Mouse (Mus musculus) liver, adult 2 months (tissue): ENCODE data around the gene Hmga1b. TPM values are rescaled to one million over a fixed set of nuclear protein-coding genes. Genes with fewer than 3 reads are reported as not detected.
"Not testable (repeated sequence)": the region's sequence is repeated elsewhere in the genome, so short reads cannot be mapped to it uniquely, and the experiment has no call there.

Experiments
- DNase-seq: peaks from one replicate; pipeline ENCODE4 v3.0.0-alpha.2; 2011; ENCODE audit warnings: low read depth, low spot score; ENCODE audit errors: extremely low read depth
- H3K27ac ChIP-seq: fragments of 200-500 bp; replicated peaks from 2 replicates; pipeline ENCODE4 v1.5.1; 2012; ENCODE audit warnings: low read depth, mild to moderate bottlenecking, control low read depth, inconsistent platforms, low read length; ENCODE audit not compliant: insufficient read depth
- H3K27me3 ChIP-seq: fragments of 200-500 bp; 2 replicates; pipeline ENCODE4 v1.6.1; 2012; ENCODE audit warnings: mild to moderate bottlenecking, moderate library complexity, low read length, inconsistent platforms; ENCODE audit not compliant: control insufficient read depth, insufficient read depth
- H3K36me3 ChIP-seq: fragments of 200-500 bp; 2 replicates; pipeline ENCODE4 v1.6.1; 2012; ENCODE audit warnings: low read length, inconsistent platforms; ENCODE audit not compliant: control insufficient read depth, insufficient read depth
- H3K4me1 ChIP-seq: fragments of 200-500 bp; 2 replicates; pipeline ENCODE4 v1.6.1; 2011; ENCODE audit warnings: low read length; ENCODE audit not compliant: control insufficient read depth, insufficient read depth
- H3K4me3 ChIP-seq: fragments of 200-500 bp; 2 replicates; pipeline ENCODE4 v1.5.1; 2011; ENCODE audit warnings: low read depth, mild to moderate bottlenecking, control low read depth, low read length, moderate library complexity; ENCODE audit not compliant: insufficient read depth
- H3K79me2 ChIP-seq: fragments of 200-500 bp; 2 replicates; pipeline ENCODE4 v1.6.1; 2012; ENCODE audit warnings: inconsistent platforms, mild to moderate bottlenecking, low read length, moderate library complexity; ENCODE audit not compliant: control insufficient read depth, insufficient read depth
- H3K9ac ChIP-seq: fragments of 200-500 bp; 2 replicates; pipeline ENCODE4 v1.6.1; 2012; ENCODE audit warnings: low read depth, mild to moderate bottlenecking, control low read depth, inconsistent platforms, low read length
- CTCF ChIP-seq: fragments of 200-500 bp; IDR thresholded peaks from 2 replicates; pipeline ENCODE4 v1.5.1; 2011; ENCODE audit warnings: low read depth, low read length, control low read depth
- POLR2A ChIP-seq: fragments of 200-500 bp; IDR thresholded peaks from 2 replicates; pipeline ENCODE4 v1.6.1; 2011; ENCODE audit warnings: low read length, control low read depth; ENCODE audit not compliant: insufficient read depth; ENCODE audit errors: extremely low read depth
- WGBS: fragments of 180-500 bp; shearing (Covaris S2); methylation state at CpG from one replicate; pipeline ENCODE4 v1.1.7; 2018; 5-methylcytosine and 5-hydroxymethylcytosine counted together
- polyA plus RNA-seq: library from polyadenylated mRNA; depleted of rRNA; stranded (reverse); fragments of >200 nt; gene quantifications from 2 replicates; pipeline ENCODE4 v1.2.3, GENCODE M21; 2012
- total RNA-seq: library from RNA; depleted of rRNA; stranded (reverse); fragments of >200 nt; gene quantifications from 2 replicates; pipeline ENCODE4 v1.2.3, GENCODE M21; 2014

The Hmga1b gene
- total and polyA plus RNA-seq, 2 experiments: 0.12 to 0.55 TPM

GRCm38 (mm10) chr11:120723509-120723908 is 39.1 kb upstream of the Hmga1b start:
- 91% methylated on average over 7 of the region's 7 CpGs for WGBS
- no peak overlapping the region for H3K9ac ChIP-seq
- H3K27ac ChIP-seq: no peak overlapping the region
- H3K79me2 ChIP-seq: no peaks in the 10 kb centered on the region
- no peak overlapping the region for H3K4me3 ChIP-seq
- TF ChIP-seq CTCF (no peak), POLR2A (0 out of 2 replicates have a peak, but pooled peaks have one; percentile 17)
- H3K4me1 ChIP-seq: peaks cover 11% of the 10 kb centered on the region; the same call in 1 of the 2 replicates
- no peaks in the 10 kb centered on the region for H3K27me3 ChIP-seq
- no peak for DNase-seq
- H3K36me3 ChIP-seq: peaks cover 4% of the 10 kb centered on the region

DNA sequence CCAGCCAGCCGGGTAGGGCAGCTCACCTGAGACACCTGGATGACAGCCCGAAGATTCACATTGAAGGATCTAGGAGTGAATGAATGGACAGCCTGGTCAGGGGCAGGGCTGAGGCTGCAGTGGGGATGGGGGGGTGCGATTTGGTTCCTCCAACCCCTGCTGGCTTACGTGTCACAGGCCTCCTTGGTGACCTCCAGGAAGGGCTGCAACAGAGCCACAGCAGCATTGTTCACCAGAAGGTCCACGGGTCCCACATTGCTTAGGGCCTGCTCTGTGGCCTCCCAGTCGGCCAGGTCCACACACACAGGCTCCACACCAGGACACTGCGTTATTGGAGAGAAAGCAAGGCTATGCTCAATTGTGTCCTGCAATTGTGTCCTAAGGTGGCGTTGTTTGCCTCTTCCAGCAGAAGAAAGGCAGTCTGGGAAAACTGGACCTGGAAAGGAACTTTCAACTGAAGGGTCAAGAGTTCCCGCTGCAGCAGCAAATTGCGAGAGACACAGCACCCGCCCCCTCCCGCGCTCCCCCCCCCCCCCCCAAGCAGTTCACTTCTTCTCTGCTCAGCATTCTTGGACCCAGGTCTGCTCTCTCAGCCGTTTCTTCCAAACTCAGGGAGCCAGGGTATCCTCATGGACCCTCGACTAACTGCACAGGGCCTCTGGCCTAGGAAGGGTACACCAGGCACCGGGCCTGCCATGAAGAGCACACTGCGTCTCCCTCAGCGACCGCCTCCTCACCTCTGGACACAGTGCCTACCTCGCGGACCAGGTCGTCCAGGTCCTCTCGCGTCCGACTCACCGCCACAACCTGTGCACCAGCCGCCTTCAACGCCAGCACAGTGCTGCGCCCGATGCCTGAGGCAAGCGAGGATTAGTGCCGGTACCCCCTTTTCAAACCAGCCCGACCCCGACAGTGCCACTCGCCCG is 36.1 kb upstream of the Hmga1b start:
- Histone ChIP-seq H3K4me3 (peak overlapping the region; percentile 79), H3K36me3 (peaks cover 4% of the 10 kb centered on the region), H3K27me3 (no peaks in the 10 kb centered on the region), H3K79me2 (no peaks in the 10 kb centered on the region), H3K27ac (peak overlapping the region; percentile 95), H3K4me1 (peaks cover 14% of the 10 kb centered on the region; the same call in 1 of the 2 replicates), H3K9ac (peak overlapping the region; percentile 87)
- WGBS: 12% methylated on average over 33 of the region's 36 CpGs
- DNase-seq: peak; percentile 81
- TF ChIP-seq CTCF (no peak), POLR2A (no peak)

DNA sequence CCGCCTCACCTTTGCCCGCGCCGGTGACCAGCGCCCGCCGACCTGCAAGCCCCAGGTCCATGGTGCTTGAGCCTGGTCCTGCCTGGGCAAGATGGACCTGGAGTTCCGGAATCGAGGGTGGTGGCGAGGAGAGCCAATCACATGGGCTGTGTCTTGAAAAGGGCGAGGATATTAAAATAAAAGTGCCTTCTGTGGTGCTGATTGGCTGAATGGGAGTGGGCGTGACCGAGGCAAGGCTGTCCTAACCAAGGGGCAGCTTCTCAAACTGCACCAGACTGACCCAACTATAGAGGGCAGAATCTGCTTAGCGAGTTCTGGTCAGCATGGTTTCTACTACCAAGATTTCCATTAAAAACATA is 35.4 kb upstream of the Hmga1b start, which contains the start of gene Dcxr:
Gene Dcxr (minus strand): TSS at position 113 of the 359 bp plus-strand sequence.
- Histone ChIP-seq H3K4me1 (peaks cover 10% of the 10 kb centered on the region; the same call in 1 of the 2 replicates), H3K79me2 (no peaks in the 10 kb centered on the region), H3K4me3 (peak within 1 kb of the TSS; percentile 79), H3K27me3 (no peaks in the 10 kb centered on the region), H3K9ac (peak within 1 kb of the TSS; percentile 87), H3K27ac (peak within 1 kb of the TSS; percentile 95), H3K36me3 (peaks cover 4% of the 10 kb centered on the region)
- TF ChIP-seq POLR2A (peak; percentile 95), CTCF (peak; percentile 62)
- peak; percentile 99 for DNase-seq
- WGBS: 2% methylated on average over 14 of the region's 14 CpGs

DNA sequence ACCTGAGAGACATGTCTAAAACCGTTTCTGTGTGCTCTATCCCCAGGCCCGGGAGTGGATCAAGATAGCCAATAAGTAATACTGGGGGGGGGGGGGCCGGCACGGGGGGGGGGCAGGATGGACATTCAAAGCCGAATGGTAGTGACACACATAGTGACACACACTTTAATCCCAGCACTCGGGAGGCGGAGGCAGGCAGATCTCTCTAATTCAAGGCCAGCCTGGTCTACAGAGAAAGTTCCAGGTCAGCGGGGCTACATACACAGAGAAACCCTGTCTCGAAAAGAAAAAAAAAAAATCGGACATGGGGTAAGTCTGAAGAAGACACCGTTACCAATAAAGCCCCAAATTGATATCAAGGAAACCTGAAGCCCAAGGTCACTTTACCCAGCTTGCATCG is 35.0 kb upstream of the Hmga1b start:
- DNase-seq: no peak
- H3K9ac ChIP-seq: no peak overlapping the region
- no peaks in the 10 kb centered on the region for H3K79me2 ChIP-seq
- H3K27me3 ChIP-seq: no peaks in the 10 kb centered on the region
- H3K27ac ChIP-seq: no peak overlapping the region
- TF ChIP-seq POLR2A: no peak
- TF ChIP-seq CTCF: no peak
- H3K36me3 ChIP-seq: peaks cover 4% of the 10 kb centered on the region
- peaks cover 10% of the 10 kb centered on the region; the same call in 1 of the 2 replicates for H3K4me1 ChIP-seq
- H3K4me3 ChIP-seq: no peak overlapping the region
- 54% methylated on average over 11 of the region's 12 CpGs for WGBS

DNA sequence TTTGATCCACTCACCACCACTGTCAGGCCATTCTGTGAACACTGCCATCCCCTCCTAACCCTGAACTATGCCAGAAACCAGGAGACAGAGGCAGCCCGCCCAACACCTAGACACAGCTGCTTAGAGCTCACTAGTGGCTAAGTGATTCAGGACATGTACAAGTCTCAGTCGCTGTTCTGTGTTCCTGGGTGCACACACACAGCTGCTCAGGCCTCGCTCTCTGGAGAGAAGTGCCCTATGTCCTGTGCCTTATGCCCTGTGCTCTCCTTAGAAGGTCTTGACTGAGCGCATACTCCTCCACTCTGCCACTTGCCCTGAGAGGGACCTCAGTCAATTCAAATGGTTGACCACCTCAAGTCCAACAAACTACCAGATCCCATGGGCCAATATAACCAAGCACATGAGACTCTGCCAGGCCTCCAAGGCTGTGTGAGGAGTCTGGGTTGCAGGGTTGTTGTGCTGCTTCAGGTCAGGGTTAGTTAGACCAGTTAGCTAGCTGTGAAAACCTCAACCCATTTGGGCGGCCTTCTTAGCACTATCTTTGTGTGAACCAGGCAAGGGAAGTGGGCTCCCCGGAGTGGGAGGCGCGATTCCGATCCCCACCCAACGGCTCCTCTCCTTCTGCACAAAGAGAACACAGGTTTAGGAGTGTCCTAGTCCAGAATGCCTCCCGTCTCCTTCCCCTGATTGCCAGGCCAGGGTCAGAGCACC is 33.9 kb upstream of the Hmga1b start:
- 82% methylated on average over 11 of the region's 11 CpGs for WGBS
- Histone ChIP-seq H3K79me2 (no peaks in the 10 kb centered on the region), H3K4me3 (no peak overlapping the region), H3K27ac (no peak overlapping the region), H3K4me1 (peaks cover 10% of the 10 kb centered on the region; the same call in 1 of the 2 replicates), H3K36me3 (peaks cover 4% of the 10 kb centered on the region), H3K27me3 (no peaks in the 10 kb centered on the region), H3K9ac (no peak overlapping the region)
- no peak for TF ChIP-seq POLR2A
- no peak for TF ChIP-seq CTCF
- DNase-seq: no peak

DNA sequence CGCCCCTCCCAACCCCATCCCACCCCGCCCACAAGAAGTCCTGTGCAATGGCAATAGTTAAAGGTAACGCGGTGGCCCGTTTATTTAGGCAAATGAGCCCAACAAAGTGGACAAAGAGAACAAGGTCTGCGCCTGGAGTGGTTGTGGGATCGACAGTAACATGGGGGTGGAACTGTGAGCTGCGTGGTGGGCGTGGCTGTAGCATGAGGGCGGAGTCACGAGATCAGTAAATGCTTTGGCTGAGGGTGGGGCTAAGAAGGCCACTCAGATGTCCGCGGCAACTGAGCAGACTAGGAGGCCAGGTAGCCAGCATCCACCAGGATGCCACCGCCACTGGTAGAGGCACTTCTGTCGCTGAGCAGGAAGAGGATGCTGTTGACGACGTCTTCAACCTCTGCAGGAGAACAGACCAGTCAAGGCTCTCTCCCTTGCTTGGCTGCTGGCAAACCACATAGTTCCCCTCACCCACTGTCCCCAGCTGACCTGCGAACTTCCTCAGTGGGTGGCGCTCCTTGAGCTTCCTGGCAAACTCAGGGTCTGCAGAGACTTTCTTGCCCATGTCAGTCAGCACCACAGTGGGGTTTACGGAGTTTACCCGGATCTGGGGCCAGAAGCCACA is 33.1 kb upstream of the Hmga1b start:
- WGBS: 4% methylated on average over 18 of the region's 21 CpGs
- not testable (repeated sequence) for H3K36me3 ChIP-seq, H3K27ac ChIP-seq, H3K9ac ChIP-seq, H3K27me3 ChIP-seq, H3K79me2 ChIP-seq, H3K4me3 ChIP-seq
- peaks cover 10% of the 10 kb centered on the region; the same call in 1 of the 2 replicates for H3K4me1 ChIP-seq
- peak; percentile 82 for DNase-seq
